ENCODE assay signal across 15 mouse cellular contexts in genomic region chr9:86949885-86950284, GRCm38 (mm10).
DNase-seq lines count a peak whose midpoint lies in the region; ATAC-seq lines count a peak whose summit lies in the region.
"Had no signal": no experiment of that assay in that cellular context is flagged by ENCODE, and none has a peak within 500 bp of the region (broad histone marks: within the 10 kb centered on the region; RNA-seq: fewer than 3 reads in every experiment).

No protein-coding gene starts in this region.

- no peaks in the 10 kb centered on the region for H3K36me3 ChIP-seq in heart, embryonic 12.5 days
- H3K36me3 ChIP-seq in heart, embryonic 10.5 days, result no peaks in the 10 kb centered on the region
- H3K36me3 ChIP-seq in neural tube, embryonic 13.5 days, result no peaks in the 10 kb centered on the region
- H3K36me3 ChIP-seq: limb, embryonic 15.5 days had no signal

- DNase-seq in heart, embryonic 10.5 days (ENCODE audit: low spot score), result no peak
- DNase-seq in kidney, adult 9 months, result peak; percentile 16
- no peak for DNase-seq in kidney, adult 18-20 months
- DNase-seq in neural tube, embryonic 10.5 days (ENCODE audit: extremely low spot score, low spot score), result no peak
- DNase-seq: cerebellum, adult 11 months; gastrocnemius, postnatal 25 days; layer of hippocampus, adult 9-11 months; lung, adult 18-20 months; thymus, adult 2 months had no signal

- H3K9ac ChIP-seq in heart, embryonic 12.5 days, result no peak overlapping the region
- no peak overlapping the region for H3K9ac ChIP-seq in neural tube, embryonic 13.5 days
- H3K9ac ChIP-seq: limb, embryonic 15.5 days had no signal

- no peak overlapping the region for H3K4me3 ChIP-seq in heart, embryonic 12.5 days
- H3K4me3 ChIP-seq in heart, embryonic 10.5 days, result no peak overlapping the region
- H3K4me3 ChIP-seq in neural tube, embryonic 13.5 days, result no peak overlapping the region
- H3K4me3 ChIP-seq: limb, embryonic 15.5 days; myocyte had no signal

- no peak overlapping the region for H3K4me2 ChIP-seq in heart, embryonic 12.5 days
- H3K4me2 ChIP-seq in neural tube, embryonic 13.5 days, result no peak overlapping the region
- H3K4me2 ChIP-seq: limb, embryonic 15.5 days had no signal

- peak overlapping the region; percentile 62; the same call in 1 of the 2 replicates for H3K27ac ChIP-seq in heart, embryonic 12.5 days (ENCODE audit: poor library complexity, severe bottlenecking)
- H3K27ac ChIP-seq in heart, embryonic 10.5 days, result no peak overlapping the region
- peak overlapping the region; percentile 18; the same call in 1 of the 2 replicates for H3K27ac ChIP-seq in neural tube, embryonic 13.5 days (replicated peaks)
- H3K27ac ChIP-seq: limb, embryonic 15.5 days had no signal

- ATAC-seq in heart, embryonic 12.5 days (ENCODE audit: insufficient number of reproducible peaks, low FRiP score), result no peak
- peak; percentile 27; the same call in 1 of the 2 replicates for ATAC-seq in neural tube, embryonic 13.5 days (ENCODE audit: low read depth)
- no peak for ATAC-seq in granulocyte monocyte progenitor cell, adult 5-6 weeks (replicated peaks; ENCODE audit: poor library complexity, severe bottlenecking)
- ATAC-seq: inflammation-experienced regulatory T-cells, adult 6 months had no signal

- no peaks in the 10 kb centered on the region for H3K27me3 ChIP-seq in heart, embryonic 12.5 days (replicated peaks)
- no peaks in the 10 kb centered on the region for H3K27me3 ChIP-seq in heart, embryonic 10.5 days (ENCODE audit: insufficient read depth, poor library complexity, severe bottlenecking)
- no peaks in the 10 kb centered on the region for H3K27me3 ChIP-seq in neural tube, embryonic 13.5 days
- H3K27me3 ChIP-seq: limb, embryonic 15.5 days had no signal

- H3K4me1 ChIP-seq in heart, embryonic 12.5 days (replicated peaks), result peaks cover 28% of the 10 kb centered on the region
- H3K4me1 ChIP-seq in heart, embryonic 10.5 days, result peaks cover 16% of the 10 kb centered on the region; the same call in 1 of the 2 replicates
- no peaks in the 10 kb centered on the region; the same call in 1 of the 2 replicates for H3K4me1 ChIP-seq in neural tube, embryonic 13.5 days (replicated peaks)

- peaks cover 3% of the 10 kb centered on the region; the same call in 1 of the 2 replicates for H3K9me3 ChIP-seq in heart, embryonic 12.5 days (replicated peaks)
- no peaks in the 10 kb centered on the region for H3K9me3 ChIP-seq in heart, embryonic 10.5 days
- no peaks in the 10 kb centered on the region for H3K9me3 ChIP-seq in neural tube, embryonic 13.5 days
- H3K9me3 ChIP-seq: limb, embryonic 15.5 days had no signal

- 4% methylated on average over 1 of the region's 1 CpGs for WGBS in heart, embryonic 12.5 days
- 14% methylated on average over 1 of the region's 1 CpGs for WGBS in heart, embryonic 10.5 days
- 3% methylated on average over 1 of the region's 1 CpGs for WGBS in neural tube, embryonic 13.5 days
